Mouse (Mus musculus) adrenal gland, postnatal 36 days (tissue): ENCODE results near the gene Olfr322. TPM values are rescaled to one million over a fixed set of nuclear protein-coding genes. Genes with fewer than 3 reads are reported as not detected.
"Not testable (repeated sequence)": the region's sequence is repeated elsewhere in the genome, so short reads cannot be mapped to it uniquely, and the experiment has no call there.

ENCODE experiments used
- DNase-seq, 2 experiments: peaks; one replicate each; pipeline ENCODE4 v3.0.0; 2021; ENCODE audit warnings: mixed read lengths in 1 of 2
- long read RNA-seq, 2 experiments: library from polyadenylated mRNA; stranded (forward); transcript quantifications; one replicate each; pipeline ENCODE4 v2.0.0; 2021; ENCODE audit warnings: borderline sequencing depth in 2 of 2
- total RNA-seq, 2 experiments: library from RNA; stranded (reverse); gene quantifications; 2 replicates each; pipeline ENCODE4 v1.2.3; 2021

Gene Olfr322
- total RNA-seq, result not detected
- long read RNA-seq, experiment 1, result 0 reads
- long read RNA-seq, experiment 2, result 0 reads

DNA sequence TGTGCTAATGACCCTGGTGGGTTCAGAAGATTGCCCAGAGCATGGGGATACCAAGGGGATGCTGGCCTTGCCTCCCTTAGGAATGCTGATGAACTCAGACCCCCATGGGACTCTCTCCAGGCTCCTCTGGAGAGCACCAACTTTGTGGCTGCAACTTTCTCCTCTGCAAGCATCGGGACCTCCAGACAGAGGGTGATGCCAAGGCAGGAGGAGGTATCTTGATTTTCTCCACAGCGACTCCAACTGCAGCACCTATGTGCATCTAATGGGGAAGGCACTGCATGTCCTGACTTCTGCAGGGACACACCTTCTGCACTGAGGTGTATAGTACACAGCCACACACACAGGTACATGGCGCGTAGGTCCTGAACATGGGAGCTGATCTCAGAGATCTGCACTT is at the start of gene Olfr322:
Gene Olfr322 (plus strand): TSS at position 187 of the 400 bp plus-strand sequence.
- no peak for DNase-seq

DNA sequence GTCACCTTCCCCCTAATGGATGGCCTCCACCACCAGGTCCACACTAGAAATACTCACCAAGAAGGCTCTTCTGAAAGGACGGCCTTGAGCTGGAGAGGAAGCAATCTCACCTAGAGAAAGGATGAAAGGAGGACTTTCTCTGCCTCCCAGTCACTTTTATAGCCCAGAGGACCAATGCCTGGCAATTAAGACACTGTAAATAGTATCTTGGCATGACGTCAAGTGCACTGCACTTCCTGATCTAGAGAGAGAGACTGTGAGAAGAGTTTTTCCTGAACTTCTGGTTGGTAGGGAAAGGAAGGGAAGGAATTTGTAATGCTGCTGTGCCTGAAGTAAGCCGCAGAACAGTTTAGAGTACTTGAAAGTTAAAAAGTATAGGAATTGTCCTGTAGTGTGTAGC is 45.2 kb upstream of the Olfr322 start:
- no peak for DNase-seq

GRCm38 (mm10) chr11:58614526-58614925 is 44.1 kb upstream of the Olfr322 start:
- no peak for DNase-seq

DNA sequence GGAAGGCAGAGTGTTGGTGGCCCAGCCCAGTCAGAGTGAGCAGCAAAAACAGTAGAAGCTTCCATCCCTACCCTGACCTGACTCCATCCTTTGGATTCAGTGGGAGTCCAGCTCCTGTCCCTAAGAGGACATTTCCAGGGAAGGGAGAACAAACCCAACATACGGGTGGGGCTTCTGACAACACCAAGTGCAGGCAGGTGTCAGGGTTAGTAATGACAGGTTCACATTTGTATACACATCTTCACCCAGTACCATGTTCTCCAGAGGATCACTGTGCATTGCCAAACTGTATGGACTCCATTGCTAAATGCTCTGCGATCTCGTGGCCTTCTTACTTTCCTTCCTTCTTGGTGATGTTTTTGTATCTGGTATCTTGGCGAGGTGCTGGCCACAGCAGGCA is 42.6 kb upstream of the Olfr322 start, which contains the start of gene 2210407C18Rik:
Gene 2210407C18Rik (minus strand): TSS at position 101 of the 400 bp plus-strand sequence.
- no peak for DNase-seq

GRCm38 (mm10) chr11:58618369-58618768 is 40.2 kb upstream of the Olfr322 start:
- DNase-seq, result no peak

- no peak for DNase-seq
Observed at GRCm38 (mm10) chr11:58618793-58619192, 39.8 kb upstream of the Olfr322 start.

GRCm38 (mm10) chr11:58626146-58626545 is 32.4 kb upstream of the Olfr322 start:
- DNase-seq, result no peak

DNA sequence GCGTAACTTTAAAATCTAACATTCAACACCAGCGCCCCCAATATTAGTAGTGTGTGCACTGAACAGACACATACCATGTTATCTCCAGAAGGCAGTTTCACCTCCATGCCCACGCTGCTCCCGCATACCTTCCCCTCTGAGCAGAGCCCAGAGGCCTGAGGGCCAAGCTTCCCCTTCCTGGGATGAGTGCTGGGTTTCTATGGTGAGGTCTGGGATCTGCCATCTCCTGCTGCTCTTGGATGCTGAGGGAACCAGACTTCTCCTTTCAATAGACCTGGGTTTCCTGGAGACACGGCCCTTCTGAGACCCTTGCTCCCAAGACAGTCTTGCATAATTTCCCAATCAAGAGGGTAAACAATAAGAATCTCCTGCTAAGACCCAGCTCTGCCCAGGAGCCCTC is 28.2 kb upstream of the Olfr322 start, which contains the start of gene Olfr323:
Gene Olfr323 (minus strand): TSS at position 101 of the 400 bp plus-strand sequence.
- DNase-seq, result no peak

DNA sequence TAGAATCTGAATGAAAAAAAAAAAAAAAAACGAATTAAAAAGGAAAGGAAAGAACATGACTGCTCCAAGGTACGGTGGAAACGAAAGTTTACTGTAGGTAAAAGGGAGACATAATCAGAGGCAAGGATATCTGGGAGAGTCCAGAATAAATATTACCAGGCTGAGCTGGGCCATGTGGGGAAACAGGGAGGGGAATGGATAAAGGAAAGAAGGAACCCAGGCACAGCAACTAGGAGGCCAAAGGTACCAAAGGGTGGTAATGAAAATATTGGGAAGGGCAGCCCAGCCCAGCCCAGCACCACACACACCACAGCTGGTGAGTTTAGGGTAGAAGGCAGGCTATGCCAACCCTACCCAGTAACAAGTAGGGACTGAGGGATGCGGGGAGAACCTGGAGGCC is 23.7 kb upstream of the Olfr322 start:
- no peak for DNase-seq

GRCm38 (mm10) chr11:58636376-58636977 is 22.1 kb upstream of the Olfr322 start:
- DNase-seq, result peak; percentile 49 to 59

- peak; percentile 64 to 65 for DNase-seq
Observed at GRCm38 (mm10) chr11:58638176-58638701, 20.3 kb upstream of the Olfr322 start.

DNA sequence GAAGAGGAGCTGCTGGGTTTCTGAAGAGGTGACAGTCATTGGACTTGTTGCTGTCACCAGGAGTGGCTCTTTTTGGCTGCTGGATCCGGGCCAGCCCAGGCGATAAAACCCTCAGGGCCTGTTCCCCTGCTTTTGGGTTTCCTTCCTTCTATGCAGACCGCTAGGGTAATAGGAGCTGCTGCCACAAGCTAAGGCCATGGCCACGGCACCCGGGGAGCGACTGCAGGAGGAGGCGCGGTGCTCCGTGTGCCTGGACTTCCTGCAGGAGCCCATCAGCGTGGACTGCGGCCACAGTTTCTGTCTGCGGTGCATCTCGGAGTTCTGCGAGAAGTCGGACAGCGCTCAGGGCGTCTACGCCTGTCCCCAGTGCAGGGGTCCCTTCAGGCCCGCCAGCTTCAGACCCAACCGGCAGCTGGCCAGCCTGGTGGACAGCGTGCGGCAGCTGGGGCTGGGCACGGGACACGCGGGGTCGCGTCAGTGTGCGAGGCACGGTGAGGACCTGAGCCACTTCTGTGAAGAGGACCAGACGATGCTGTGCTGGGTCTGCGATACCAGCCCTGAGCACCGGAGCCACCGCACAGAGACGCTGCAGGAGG is 18.2 kb upstream of the Olfr322 start, which contains the start of gene Trim58:
Gene Trim58 (plus strand): TSS at position 194 of the 596 bp plus-strand sequence.
- DNase-seq, result peak; percentile 18 to 26

DNA sequence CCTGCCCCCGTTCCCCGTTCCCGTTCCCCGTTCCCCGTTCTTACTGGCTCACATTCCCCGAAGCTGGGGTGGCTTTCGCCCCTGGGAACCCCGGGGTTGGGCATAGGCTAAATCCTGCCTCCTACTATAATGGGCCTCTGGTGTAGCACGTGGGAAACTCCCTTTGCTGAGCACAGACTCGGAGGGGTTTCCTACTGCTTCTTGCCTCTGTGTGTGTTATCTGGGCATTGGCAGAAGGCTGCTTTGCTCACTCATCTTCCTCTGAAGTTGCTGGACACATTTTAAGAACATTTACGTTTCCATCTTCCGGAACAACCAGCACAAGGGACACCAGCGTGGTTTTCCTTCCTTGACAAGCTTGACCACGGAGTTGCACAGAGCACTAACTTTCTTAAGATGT is 17.5 kb upstream of the Olfr322 start:
- DNase-seq, result no peak

DNA sequence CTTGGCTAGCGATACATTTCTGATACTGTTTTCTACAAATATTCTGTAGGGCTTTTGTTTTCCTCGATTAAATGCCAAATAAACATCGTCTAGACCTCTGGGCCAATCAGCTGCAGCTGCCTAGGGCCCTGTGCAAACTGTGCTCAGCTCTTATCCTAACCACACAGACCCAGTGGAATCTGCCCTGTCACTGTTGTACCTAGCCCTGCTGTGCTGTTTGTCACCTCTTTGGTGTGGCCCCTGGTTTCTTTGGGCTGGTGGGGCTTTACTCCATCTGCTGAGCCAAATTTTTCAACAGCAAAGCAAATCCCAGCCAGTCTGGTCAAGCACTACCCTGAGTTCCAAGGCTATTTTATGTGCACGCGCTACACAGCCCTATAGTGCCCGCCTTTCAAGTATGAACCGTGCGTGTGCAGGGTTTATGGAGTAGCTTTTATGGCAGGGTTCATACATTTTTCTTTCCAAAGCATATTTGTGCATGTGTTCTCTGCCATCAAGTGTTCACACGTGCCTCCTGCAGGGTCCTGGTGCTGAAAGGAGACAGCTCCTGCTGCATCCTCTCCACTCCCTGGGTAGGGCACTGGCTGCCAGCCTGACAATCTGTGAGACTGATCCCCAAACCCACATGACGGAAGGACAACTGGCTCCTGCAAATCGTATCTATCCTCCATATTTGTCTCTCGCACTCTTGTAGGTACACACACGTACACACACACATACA is 16.8 kb upstream of the Olfr322 start:
- no peak for DNase-seq

- peak; percentile 7 to 24 for DNase-seq
Observed at GRCm38 (mm10) chr11:58643350-58643749, 15.2 kb upstream of the Olfr322 start.

GRCm38 (mm10) chr11:58655151-58655550 is 3.4 kb upstream of the Olfr322 start:
- no peak for DNase-seq

- DNase-seq, result no peak
Observed at GRCm38 (mm10) chr11:58669252-58669651, 10.7 kb downstream of the Olfr322 start.

DNA sequence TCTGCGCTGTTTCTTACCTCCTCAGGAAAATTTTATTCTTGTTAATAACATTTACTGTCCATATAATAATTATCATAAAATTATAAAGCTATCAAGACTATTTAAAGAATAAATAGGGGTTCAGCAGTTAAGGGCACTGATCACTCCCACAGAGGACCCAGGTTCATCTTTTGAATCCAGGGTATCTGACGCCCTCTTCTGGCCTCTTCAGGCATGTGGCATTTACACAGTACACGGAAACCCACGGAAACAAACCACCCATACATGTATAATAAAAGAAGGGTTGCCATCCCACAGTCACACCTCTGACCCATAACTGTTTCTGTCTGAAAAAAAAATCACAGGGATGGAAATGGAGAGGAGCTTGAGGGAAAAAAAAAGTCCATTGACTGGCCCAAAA is 13.2 kb downstream of the Olfr322 start:
- no peak for DNase-seq

GRCm38 (mm10) chr11:58680799-58681198 is 22.2 kb downstream of the Olfr322 start, which contains the start of gene Olfr320:
TSS of gene Olfr320 (plus strand) at chr11:58681099.
- no peak for DNase-seq

DNA sequence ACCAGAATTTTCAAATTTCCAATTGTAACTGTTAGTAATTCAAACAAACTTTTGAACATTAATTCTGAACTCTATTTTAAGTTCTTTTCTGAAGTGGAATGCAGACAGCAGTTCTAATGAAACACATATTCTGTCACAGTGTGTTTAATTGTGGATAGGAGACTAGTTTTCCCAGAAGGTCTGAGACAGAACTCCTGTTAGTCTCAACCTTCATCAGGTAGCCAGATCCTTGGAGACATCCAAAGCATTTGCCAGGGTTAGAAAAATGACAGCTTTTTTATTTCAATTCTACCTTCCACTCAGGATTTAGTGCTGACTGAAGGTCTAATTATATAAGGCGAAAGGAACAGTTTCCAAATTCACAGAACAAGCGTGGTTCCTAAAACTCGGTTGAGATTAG is 40.3 kb downstream of the Olfr322 start, which contains the start of gene Olfr319:
Gene Olfr319 (plus strand): TSS at position 301 of the 400 bp plus-strand sequence.
- no peak for DNase-seq

GRCm38 (mm10) chr11:58709086-58709485 is 50.5 kb downstream of the Olfr322 start:
- DNase-seq, result no peak

DNA sequence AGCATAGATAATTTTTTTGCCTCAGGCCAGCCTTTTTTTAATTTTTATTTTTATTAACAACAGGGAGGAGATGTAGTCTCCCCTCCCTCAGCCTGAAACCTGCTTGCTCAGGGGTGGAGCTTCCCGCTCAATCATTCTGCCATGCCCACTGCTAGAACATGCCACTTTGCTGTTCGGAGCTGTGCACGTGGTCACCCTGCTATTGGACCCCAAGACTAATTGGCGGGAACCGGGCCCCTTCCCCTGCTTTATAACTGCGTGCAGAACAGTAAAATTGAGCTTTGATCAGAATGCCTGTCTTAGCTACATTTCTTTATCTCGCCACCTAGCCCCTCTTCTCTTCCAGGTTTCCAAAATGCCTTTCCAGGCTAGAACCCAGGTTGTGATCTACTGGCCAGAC is 59.1 kb downstream of the Olfr322 start:
- DNase-seq, result not testable (repeated sequence)
